Mouse (Mus musculus): Measurements from ENCODE around the gene Kif1bp. TPM values are rescaled to one million over a fixed set of nuclear protein-coding genes. Genes with fewer than 3 reads are reported as not detected.
"Not testable (repeated sequence)": the region's sequence is repeated elsewhere in the genome, so short reads cannot be mapped to it uniquely, and the experiment has no call there.

The Kif1bp gene
- polyA plus RNA-seq, 1 experiment from 2014 or later = 38.7 TPM

DNA sequence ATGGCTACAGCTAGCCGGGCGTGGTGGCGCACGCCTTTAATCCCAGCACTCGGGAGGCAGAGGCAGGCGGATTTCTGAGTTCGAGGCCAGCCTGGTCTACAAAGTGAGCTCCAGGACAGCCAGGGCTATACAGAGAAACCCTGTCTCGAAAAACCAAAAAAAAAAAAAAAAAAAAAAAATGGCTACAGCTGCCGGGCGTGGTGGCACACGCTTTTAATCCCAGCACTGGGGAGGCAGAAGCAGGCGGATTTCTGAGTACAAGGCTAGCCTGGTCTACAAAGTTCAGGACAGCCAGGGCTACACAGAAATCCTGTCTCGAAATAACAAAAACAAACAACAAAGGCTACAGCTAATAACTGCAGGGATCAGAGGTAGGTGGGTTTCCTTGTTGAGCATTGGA, 872 bp upstream of the Kif1bp start:
- H3K27ac ChIP-seq (replicated peaks in 1 of 2; ENCODE audit: control insufficient read depth in 1 of 2, insufficient read depth in 1 of 2, low read depth in 2 of 2, low read length in 2 of 2); H3K9ac ChIP-seq (ENCODE audit: low read length); H3K27me3 ChIP-seq (ENCODE audit: control insufficient read depth, insufficient read depth, low read length); H3K9me3 ChIP-seq (ENCODE audit: control insufficient read depth, low read length); H3K4me2 ChIP-seq (ENCODE audit: low read length); H3K4me3 ChIP-seq (ENCODE audit: control insufficient read depth in 1 of 2, insufficient read depth in 1 of 2, low read depth in 1 of 2, low read length in 2 of 2); ATAC-seq (ENCODE audit: insufficient number of reproducible peaks, insufficient read depth, low FRiP score, low read depth); H3K4me1 ChIP-seq (ENCODE audit: control insufficient read depth in 2 of 2, insufficient read depth in 2 of 2, low read length in 2 of 2): not testable (repeated sequence)
- peaks cover 64% of the 10 kb centered on the region for H3K36me3 ChIP-seq (ENCODE audit: control insufficient read depth, insufficient read depth, low read length)
- 88% methylated on average over 11 of the region's 13 CpGs for WGBS

GRCm38 (mm10) chr10:62577673-62578337, 452 bp downstream of the Kif1bp start:
- H3K9ac ChIP-seq (ENCODE audit: low read length) = peak overlapping the region; percentile 85
- peak; percentile 55 for ATAC-seq (ENCODE audit: insufficient number of reproducible peaks, insufficient read depth, low FRiP score, low read depth)

GRCm38 (mm10) chr10:62575001-62575400, 3.3 kb downstream of the Kif1bp start:
- Histone ChIP-seq H3K9ac (ENCODE audit: low read length) (no peak overlapping the region), H3K4me2 (ENCODE audit: low read length) (no peak overlapping the region), H3K4me1 (ENCODE audit: control insufficient read depth in 2 of 2, insufficient read depth in 2 of 2, low read length in 2 of 2) (peaks cover 4 to 10% of the 10 kb centered on the region in 2 experiments), H3K27ac (replicated peaks in 1 of 2; ENCODE audit: control insufficient read depth in 1 of 2, insufficient read depth in 1 of 2, low read depth in 2 of 2, low read length in 2 of 2) (no peak overlapping the region), H3K27me3 (ENCODE audit: control insufficient read depth, insufficient read depth, low read length) (no peaks in the 10 kb centered on the region), H3K9me3 (ENCODE audit: control insufficient read depth, low read length) (no peaks in the 10 kb centered on the region), H3K4me3 (ENCODE audit: control insufficient read depth in 1 of 2, insufficient read depth in 1 of 2, low read depth in 1 of 2, low read length in 2 of 2) (no peak overlapping the region), H3K36me3 (ENCODE audit: control insufficient read depth, insufficient read depth, low read length) (peaks cover 58% of the 10 kb centered on the region)
- ATAC-seq (ENCODE audit: insufficient number of reproducible peaks, insufficient read depth, low FRiP score, low read depth) = no peak
- WGBS = 87% methylated on average over 13 of the region's 13 CpGs

More at GRCm38 (mm10) chr10:62577673-62578337, 452 bp downstream of the Kif1bp start:
- under 1% methylated on average over 54 of the region's 54 CpGs for WGBS
- no peaks in the 10 kb centered on the region for H3K27me3 ChIP-seq (ENCODE audit: control insufficient read depth, insufficient read depth, low read length)
- H3K4me1 ChIP-seq (ENCODE audit: control insufficient read depth in 2 of 2, insufficient read depth in 2 of 2, low read length in 2 of 2) = peaks cover 4 to 10% of the 10 kb centered on the region in 2 experiments
- peak overlapping the region; percentile 56 to 75; a peak in 3 of 4 replicates for H3K27ac ChIP-seq (replicated peaks in 1 of 2; ENCODE audit: control insufficient read depth in 1 of 2, insufficient read depth in 1 of 2, low read depth in 2 of 2, low read length in 2 of 2)
- H3K4me2 ChIP-seq (ENCODE audit: low read length) = peak overlapping the region; percentile 92
- H3K36me3 ChIP-seq (ENCODE audit: control insufficient read depth, insufficient read depth, low read length) = peaks cover 62% of the 10 kb centered on the region
- H3K4me3 ChIP-seq (ENCODE audit: control insufficient read depth in 1 of 2, insufficient read depth in 1 of 2, low read depth in 1 of 2, low read length in 2 of 2) = peak overlapping the region; percentile 88 to 95
- no peaks in the 10 kb centered on the region for H3K9me3 ChIP-seq (ENCODE audit: control insufficient read depth, low read length)

DNA sequence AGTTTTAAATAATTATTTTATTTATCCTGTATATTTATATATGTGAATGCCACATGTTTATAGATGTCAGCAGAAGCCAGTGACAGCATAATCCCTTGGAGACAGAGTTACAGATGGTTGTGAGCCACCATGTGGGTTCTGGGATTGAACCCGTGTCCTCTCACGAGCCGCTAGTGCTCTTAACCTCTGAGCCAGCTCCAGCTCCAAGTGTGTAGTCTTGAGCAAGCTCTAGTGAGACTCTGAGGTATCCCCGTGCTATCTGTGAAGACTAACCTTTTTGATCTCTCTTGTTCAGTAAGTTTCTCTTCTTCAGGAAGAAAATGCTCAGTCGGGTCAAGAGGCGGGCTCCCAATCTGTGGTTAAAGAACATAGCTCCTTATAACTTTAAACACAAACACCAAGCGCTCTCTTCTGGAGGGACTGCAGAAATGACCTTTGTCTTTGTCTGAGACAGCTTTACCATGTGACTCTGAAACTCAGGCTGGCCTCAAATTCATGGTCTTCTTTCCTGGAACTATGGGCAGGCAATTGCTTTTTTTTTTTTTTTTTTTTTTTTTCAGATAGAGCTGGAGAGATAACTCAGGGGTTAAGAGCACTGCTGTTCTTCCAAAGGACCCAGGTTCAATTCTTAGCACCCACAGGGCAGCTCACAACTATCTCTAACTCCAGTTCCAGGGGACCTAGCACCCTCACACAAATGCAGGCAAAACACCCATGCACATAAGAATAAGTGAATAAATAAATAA, 8.0 kb downstream of the Kif1bp start:
- WGBS = 91% methylated on average over 7 of the region's 7 CpGs
- Histone ChIP-seq H3K4me1 (ENCODE audit: control insufficient read depth in 2 of 2, insufficient read depth in 2 of 2, low read length in 2 of 2) (no peaks in the 10 kb centered on the region), H3K36me3 (ENCODE audit: control insufficient read depth, insufficient read depth, low read length) (peaks cover 90% of the 10 kb centered on the region), H3K27me3 (ENCODE audit: control insufficient read depth, insufficient read depth, low read length) (no peaks in the 10 kb centered on the region), H3K4me3 (ENCODE audit: control insufficient read depth in 1 of 2, insufficient read depth in 1 of 2, low read depth in 1 of 2, low read length in 2 of 2) (no peak overlapping the region), H3K9ac (ENCODE audit: low read length) (no peak overlapping the region), H3K4me2 (ENCODE audit: low read length) (no peak overlapping the region), H3K27ac (replicated peaks in 1 of 2; ENCODE audit: control insufficient read depth in 1 of 2, insufficient read depth in 1 of 2, low read depth in 2 of 2, low read length in 2 of 2) (no peak overlapping the region), H3K9me3 (ENCODE audit: control insufficient read depth, low read length) (no peaks in the 10 kb centered on the region)
- ATAC-seq (ENCODE audit: insufficient number of reproducible peaks, insufficient read depth, low FRiP score, low read depth) = no peak

- Histone ChIP-seq H3K4me3 (ENCODE audit: control insufficient read depth in 1 of 2, insufficient read depth in 1 of 2, low read depth in 1 of 2, low read length in 2 of 2) (no peak overlapping the region), H3K27ac (replicated peaks in 1 of 2; ENCODE audit: control insufficient read depth in 1 of 2, insufficient read depth in 1 of 2, low read depth in 2 of 2, low read length in 2 of 2) (no peak overlapping the region), H3K36me3 (ENCODE audit: control insufficient read depth, insufficient read depth, low read length) (peaks cover 86% of the 10 kb centered on the region), H3K9me3 (ENCODE audit: control insufficient read depth, low read length) (no peaks in the 10 kb centered on the region), H3K27me3 (ENCODE audit: control insufficient read depth, insufficient read depth, low read length) (no peaks in the 10 kb centered on the region), H3K9ac (ENCODE audit: low read length) (no peak overlapping the region), H3K4me1 (ENCODE audit: control insufficient read depth in 2 of 2, insufficient read depth in 2 of 2, low read length in 2 of 2) (no peaks in the 10 kb centered on the region), H3K4me2 (ENCODE audit: low read length) (no peak overlapping the region)
- 74% methylated on average over 4 of the region's 4 CpGs for WGBS
- ATAC-seq (ENCODE audit: insufficient number of reproducible peaks, insufficient read depth, low FRiP score, low read depth) = no peak
These were observed 9.4 kb downstream of the Kif1bp start for GRCm38 (mm10) chr10:62568861-62569260.

GRCm38 (mm10) chr10:62557736-62558135, 20.5 kb downstream of the Kif1bp start:
- no peaks in the 10 kb centered on the region for H3K27me3 ChIP-seq (ENCODE audit: control insufficient read depth, insufficient read depth, low read length)
- no peak overlapping the region for H3K9ac ChIP-seq (ENCODE audit: low read length)
- H3K4me2 ChIP-seq (ENCODE audit: low read length) = no peak overlapping the region
- WGBS = 89% methylated on average over 1 of the region's 1 CpGs
- H3K27ac ChIP-seq (replicated peaks in 1 of 2; ENCODE audit: control insufficient read depth in 1 of 2, insufficient read depth in 1 of 2, low read depth in 2 of 2, low read length in 2 of 2) = no peak overlapping the region
- no peak overlapping the region for H3K4me3 ChIP-seq (ENCODE audit: control insufficient read depth in 1 of 2, insufficient read depth in 1 of 2, low read depth in 1 of 2, low read length in 2 of 2)
- H3K36me3 ChIP-seq (ENCODE audit: control insufficient read depth, insufficient read depth, low read length) = peaks cover 54% of the 10 kb centered on the region
- no peaks in the 10 kb centered on the region for H3K9me3 ChIP-seq (ENCODE audit: control insufficient read depth, low read length)
- ATAC-seq (ENCODE audit: insufficient number of reproducible peaks, insufficient read depth, low FRiP score, low read depth) = no peak
- H3K4me1 ChIP-seq (ENCODE audit: control insufficient read depth in 2 of 2, insufficient read depth in 2 of 2, low read length in 2 of 2) = no peaks in the 10 kb centered on the region

DNA sequence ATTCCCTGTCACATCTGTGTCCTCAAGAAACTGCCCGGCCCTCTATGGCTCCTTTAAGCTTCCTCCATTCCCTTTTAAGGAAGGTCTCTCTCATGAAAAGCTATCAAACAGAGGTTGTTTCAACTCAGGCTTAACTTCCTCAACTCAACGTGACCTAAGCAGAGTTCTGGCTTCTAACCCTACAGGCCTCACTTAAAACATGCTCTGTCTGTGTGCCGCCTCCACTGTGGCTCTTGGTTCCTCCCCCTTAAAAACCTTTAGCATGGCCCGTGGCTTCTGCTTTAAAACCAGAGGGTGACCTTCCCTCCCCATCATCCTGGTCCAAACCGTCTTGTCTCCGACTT, 21.7 kb downstream of the Kif1bp start:
- Histone ChIP-seq H3K27me3 (ENCODE audit: control insufficient read depth, insufficient read depth, low read length) (no peaks in the 10 kb centered on the region), H3K36me3 (ENCODE audit: control insufficient read depth, insufficient read depth, low read length) (peaks cover 42% of the 10 kb centered on the region), H3K9me3 (ENCODE audit: control insufficient read depth, low read length) (no peaks in the 10 kb centered on the region), H3K4me3 (ENCODE audit: control insufficient read depth in 1 of 2, insufficient read depth in 1 of 2, low read depth in 1 of 2, low read length in 2 of 2) (no peak overlapping the region), H3K9ac (ENCODE audit: low read length) (no peak overlapping the region), H3K4me1 (ENCODE audit: control insufficient read depth in 2 of 2, insufficient read depth in 2 of 2, low read length in 2 of 2) (no peaks in the 10 kb centered on the region), H3K4me2 (ENCODE audit: low read length) (no peak overlapping the region), H3K27ac (replicated peaks in 1 of 2; ENCODE audit: control insufficient read depth in 1 of 2, insufficient read depth in 1 of 2, low read depth in 2 of 2, low read length in 2 of 2) (no peak overlapping the region)
- ATAC-seq (ENCODE audit: insufficient number of reproducible peaks, insufficient read depth, low FRiP score, low read depth) = no peak
- WGBS = 88% methylated on average over 6 of the region's 6 CpGs
